Mouse (Mus musculus): ENCODE data around the gene Slc38a3. TPM values are rescaled to one million over a fixed set of nuclear protein-coding genes. Genes with fewer than 3 reads are reported as not detected.
A peak's percentile ranks its signal among the peaks of the same experiment; 100 is the strongest.

Slc38a3 gene
- polyA plus RNA-seq, 1 experiment from 2014 or later, result 24.4 TPM

DNA sequence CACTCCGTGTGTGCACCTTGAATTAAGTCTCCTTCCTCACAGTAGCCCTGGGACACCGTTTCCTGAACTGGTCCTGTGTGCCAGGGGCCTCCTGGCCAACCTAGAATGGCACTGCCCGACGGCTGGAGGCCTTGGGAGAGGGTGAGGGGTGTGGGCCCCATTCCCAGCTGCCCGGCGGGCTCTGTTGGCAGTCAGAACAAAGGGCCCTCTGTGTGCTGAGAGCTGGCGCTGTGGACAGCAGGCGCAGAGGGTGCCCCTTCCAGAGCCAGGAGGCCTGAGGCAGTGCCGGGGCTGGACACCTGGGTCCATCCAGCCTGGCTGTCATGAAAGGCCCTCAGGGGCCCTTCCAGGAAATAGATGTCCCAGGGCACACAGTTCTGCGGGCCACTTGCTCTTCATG is 9.8 kb downstream of the Slc38a3 start:
- peaks cover 23% of the 10 kb centered on the region for H3K4me1 ChIP-seq
- H3K36me3 ChIP-seq, result no peaks in the 10 kb centered on the region
- 51% methylated on average over 10 of the region's 10 CpGs for WGBS
- ATAC-seq (replicated peaks), result peak; percentile 87
- no peak overlapping the region for H3K4me3 ChIP-seq
- no peaks in the 10 kb centered on the region for H3K9me3 ChIP-seq
- no peaks in the 10 kb centered on the region for H3K27me3 ChIP-seq
- peak overlapping the region; percentile 80 for H3K27ac ChIP-seq (replicated peaks)
- H3K4me2 ChIP-seq (replicated peaks), result no peak overlapping the region
- H3K9ac ChIP-seq (replicated peaks), result no peak overlapping the region

DNA sequence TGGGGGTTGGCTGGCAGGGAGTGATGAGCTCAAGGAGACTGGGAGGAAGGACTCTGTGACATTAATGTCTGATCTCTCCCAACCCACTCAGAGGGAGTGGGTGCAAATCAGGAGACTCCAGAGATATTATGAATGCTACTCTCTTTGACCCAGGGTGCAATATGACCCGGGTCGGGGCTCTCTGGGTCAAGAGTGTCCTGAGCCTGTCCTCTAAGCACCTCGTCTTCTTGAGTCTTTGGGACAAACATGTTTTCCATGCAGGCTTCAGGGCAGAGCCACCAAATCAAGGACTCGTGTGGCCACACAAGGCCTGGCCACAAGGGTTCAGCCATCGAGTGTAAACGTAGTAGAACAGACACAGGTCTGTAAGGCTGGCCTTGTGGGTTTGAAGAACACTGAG is 11.2 kb downstream of the Slc38a3 start:
- Histone ChIP-seq H3K9ac (replicated peaks) (no peak overlapping the region), H3K36me3 (no peaks in the 10 kb centered on the region), H3K4me3 (no peak overlapping the region), H3K4me1 (peaks cover 16% of the 10 kb centered on the region), H3K27ac (replicated peaks) (no peak overlapping the region), H3K4me2 (replicated peaks) (no peak overlapping the region), H3K9me3 (no peaks in the 10 kb centered on the region), H3K27me3 (no peaks in the 10 kb centered on the region)
- no peak for ATAC-seq (replicated peaks)
- WGBS, result 88% methylated on average over 6 of the region's 6 CpGs

DNA sequence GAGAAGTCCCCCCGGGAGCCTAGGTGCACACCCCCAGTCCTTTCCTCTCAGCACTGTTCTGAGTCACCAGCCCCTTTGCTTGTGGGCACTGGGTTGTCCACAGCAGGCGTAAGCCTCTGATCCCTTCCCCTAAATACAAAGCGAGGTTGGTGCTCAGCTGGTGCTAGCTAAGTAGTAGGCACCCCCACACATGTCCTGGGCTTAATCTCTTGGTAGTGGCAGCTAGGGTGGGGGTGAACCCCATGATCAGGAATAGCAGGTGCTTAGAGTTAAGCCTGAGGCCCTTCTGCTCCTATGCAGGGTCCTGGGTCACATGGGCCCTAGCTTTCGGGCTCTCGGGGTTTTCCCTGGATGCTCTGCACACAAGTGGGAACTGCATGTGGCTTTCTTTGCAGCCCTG is 12.2 kb downstream of the Slc38a3 start:
- Histone ChIP-seq H3K4me1 (peaks cover 15% of the 10 kb centered on the region; the same call in 1 of the 2 replicates), H3K27ac (replicated peaks) (no peak overlapping the region), H3K27me3 (no peaks in the 10 kb centered on the region), H3K36me3 (no peaks in the 10 kb centered on the region), H3K9me3 (no peaks in the 10 kb centered on the region), H3K4me2 (replicated peaks) (no peak overlapping the region), H3K9ac (replicated peaks) (no peak overlapping the region), H3K4me3 (no peak overlapping the region)
- no peak for ATAC-seq (replicated peaks)
- WGBS, result 88% methylated on average over 5 of the region's 5 CpGs

DNA sequence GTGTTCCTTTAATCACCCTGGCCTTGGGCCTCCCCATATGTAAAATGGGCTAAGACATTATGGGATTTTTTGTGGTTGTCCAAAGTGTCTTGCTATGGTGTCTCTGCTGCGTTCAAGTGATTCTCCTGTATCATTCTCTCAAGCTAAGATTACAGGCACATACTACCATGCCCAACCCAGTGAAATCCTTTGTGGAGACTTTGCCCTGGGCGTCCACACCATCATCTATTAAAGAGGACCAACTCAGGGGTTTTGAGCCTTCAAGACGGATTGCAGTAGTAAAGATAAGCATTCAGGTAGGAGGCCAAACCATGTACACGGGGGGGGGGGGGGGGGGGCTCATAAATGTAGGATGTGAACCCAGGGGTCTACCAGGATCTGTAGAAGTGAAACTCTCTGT is 14.7 kb downstream of the Slc38a3 start:
- 95% methylated on average over 4 of the region's 4 CpGs for WGBS
- H3K9me3 ChIP-seq, result no peaks in the 10 kb centered on the region
- no peak for ATAC-seq (replicated peaks)
- H3K9ac ChIP-seq (replicated peaks), result no peak overlapping the region
- H3K27ac ChIP-seq (replicated peaks), result no peak overlapping the region
- no peak overlapping the region for H3K4me2 ChIP-seq (replicated peaks)
- peaks cover 24% of the 10 kb centered on the region for H3K4me1 ChIP-seq
- H3K36me3 ChIP-seq, result no peaks in the 10 kb centered on the region
- H3K27me3 ChIP-seq, result no peaks in the 10 kb centered on the region
- H3K4me3 ChIP-seq, result no peak overlapping the region

DNA sequence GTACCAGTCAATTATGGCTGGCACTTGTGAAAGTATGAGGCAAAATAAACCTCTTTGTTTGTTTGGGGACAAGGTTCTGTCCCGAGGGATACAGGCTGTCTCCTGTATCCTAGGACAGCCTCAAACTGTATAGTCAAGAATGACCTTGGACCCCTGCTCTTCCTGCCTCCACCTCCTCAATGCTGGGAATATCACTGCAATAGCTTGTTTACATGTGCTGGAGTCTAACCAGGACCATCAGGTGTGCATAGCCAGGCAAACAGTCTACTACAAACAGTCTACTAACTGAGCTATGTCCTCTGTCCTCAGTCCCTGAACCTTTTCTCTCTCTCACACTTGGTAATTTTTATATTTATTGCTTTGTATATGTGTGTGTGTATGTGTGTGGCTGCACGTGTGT is 15.9 kb downstream of the Slc38a3 start:
- Histone ChIP-seq H3K36me3 (no peaks in the 10 kb centered on the region), H3K27me3 (no peaks in the 10 kb centered on the region), H3K9me3 (no peaks in the 10 kb centered on the region), H3K9ac (replicated peaks) (no peak overlapping the region), H3K4me2 (replicated peaks) (no peak overlapping the region), H3K4me3 (no peak overlapping the region), H3K4me1 (peaks cover 20% of the 10 kb centered on the region), H3K27ac (replicated peaks) (no peak overlapping the region)
- ATAC-seq (replicated peaks), result no peak
- 71% methylated on average over 2 of the region's 2 CpGs for WGBS

DNA sequence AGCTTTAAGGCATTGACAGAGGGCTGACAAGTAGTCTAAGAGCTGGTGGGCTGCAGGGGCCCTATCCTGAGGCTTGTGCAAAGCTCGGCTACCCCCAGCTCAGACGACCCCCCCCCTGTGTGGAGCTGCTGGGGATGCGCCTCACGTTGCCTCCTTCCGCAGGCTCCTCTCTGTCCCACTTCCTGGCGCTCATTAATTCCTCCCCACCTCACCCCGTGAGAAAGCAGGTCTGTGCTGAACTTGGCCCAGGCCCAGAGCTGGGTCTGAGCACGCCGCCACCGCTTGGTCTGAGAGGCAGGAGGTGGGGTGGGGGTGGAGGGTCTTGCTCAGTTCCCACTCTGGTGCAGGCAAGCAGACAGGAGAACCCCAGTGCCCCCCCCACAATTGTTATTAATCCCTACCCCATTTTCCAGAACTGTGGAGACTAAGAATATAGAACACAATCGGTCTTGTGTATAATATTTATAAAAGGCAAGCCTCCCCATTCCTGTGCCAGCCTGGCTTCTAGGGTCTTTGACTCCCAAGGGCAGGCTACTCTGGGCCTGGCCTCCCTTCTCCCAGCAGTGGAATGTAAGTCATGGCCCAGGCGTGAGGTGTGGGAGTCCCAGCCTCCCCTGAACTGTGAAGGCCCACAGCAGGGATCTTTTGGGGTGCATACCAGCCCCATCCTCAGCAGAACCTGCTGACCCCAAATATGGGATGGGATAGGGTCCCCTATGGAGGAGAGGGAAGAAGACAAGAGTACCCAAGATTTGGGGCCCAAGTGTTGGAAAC is 18.4 kb downstream of the Slc38a3 start:
- no peak overlapping the region for H3K4me2 ChIP-seq (replicated peaks)
- H3K4me1 ChIP-seq, result peaks cover 20% of the 10 kb centered on the region
- H3K9me3 ChIP-seq, result no peaks in the 10 kb centered on the region
- no peaks in the 10 kb centered on the region for H3K27me3 ChIP-seq
- ATAC-seq (replicated peaks), result peak; percentile 80
- no peak overlapping the region for H3K4me3 ChIP-seq
- H3K36me3 ChIP-seq, result no peaks in the 10 kb centered on the region
- peak overlapping the region; percentile 51 for H3K27ac ChIP-seq (replicated peaks)
- peak overlapping the region; percentile 12; the same call in 1 of the 2 replicates for H3K9ac ChIP-seq (replicated peaks)
- WGBS, result 10% methylated on average over 12 of the region's 12 CpGs

DNA sequence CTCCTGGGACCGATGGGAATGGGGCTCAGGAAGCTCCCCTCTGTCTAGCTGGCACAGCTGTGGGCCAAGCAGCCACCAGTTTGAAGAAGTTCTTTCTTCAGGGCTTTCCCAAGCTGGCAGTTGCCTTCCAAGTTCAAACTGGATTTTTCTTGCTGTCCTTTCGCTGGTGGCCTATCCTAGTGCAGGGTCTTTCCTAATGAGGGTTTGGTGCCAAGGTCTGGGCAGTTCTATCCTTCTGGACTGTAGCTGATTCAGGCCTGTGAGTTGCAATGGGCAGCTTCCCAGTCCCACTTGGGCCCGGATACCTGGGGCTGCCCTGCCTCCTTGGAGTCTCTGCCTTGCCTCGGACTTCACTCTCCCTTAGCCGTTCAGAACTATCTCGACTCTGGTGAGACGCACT is 19.1 kb downstream of the Slc38a3 start:
- Histone ChIP-seq H3K9ac (replicated peaks) (no peak overlapping the region), H3K27me3 (no peaks in the 10 kb centered on the region), H3K4me2 (replicated peaks) (no peak overlapping the region), H3K9me3 (no peaks in the 10 kb centered on the region), H3K4me1 (peaks cover 22% of the 10 kb centered on the region), H3K36me3 (no peaks in the 10 kb centered on the region), H3K27ac (replicated peaks) (peak overlapping the region; percentile 51), H3K4me3 (no peak overlapping the region)
- WGBS, result 58% methylated on average over 7 of the region's 7 CpGs
- 0 out of 2 replicates have a peak, but pooled peaks have one; percentile 28 for ATAC-seq (replicated peaks)

DNA sequence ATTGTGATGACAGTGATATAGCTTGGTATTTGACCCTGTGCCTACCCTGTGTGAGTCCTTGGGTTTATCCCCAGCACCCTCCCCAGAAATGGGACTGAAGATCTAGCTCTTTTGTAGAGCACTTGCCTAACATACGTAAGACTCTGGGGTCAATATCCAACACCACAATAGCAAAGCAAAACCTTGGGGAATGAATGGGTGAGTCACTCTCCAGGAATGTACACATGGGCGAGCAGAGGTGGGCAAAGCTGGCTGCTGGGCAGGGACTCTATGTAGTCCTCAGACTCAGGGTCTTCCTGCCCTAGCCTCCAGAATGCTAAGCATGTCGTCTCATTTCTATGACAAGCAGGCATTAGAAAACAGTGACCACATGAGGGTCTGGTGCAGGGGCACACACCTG is 20.6 kb downstream of the Slc38a3 start:
- no peak for ATAC-seq (replicated peaks)
- Histone ChIP-seq H3K27me3 (no peaks in the 10 kb centered on the region), H3K9ac (replicated peaks) (no peak overlapping the region), H3K27ac (replicated peaks) (no peak overlapping the region), H3K4me3 (no peak overlapping the region), H3K36me3 (no peaks in the 10 kb centered on the region), H3K9me3 (no peaks in the 10 kb centered on the region), H3K4me1 (peaks cover 34% of the 10 kb centered on the region), H3K4me2 (replicated peaks) (no peak overlapping the region)
- 67% methylated on average over 3 of the region's 3 CpGs for WGBS

DNA sequence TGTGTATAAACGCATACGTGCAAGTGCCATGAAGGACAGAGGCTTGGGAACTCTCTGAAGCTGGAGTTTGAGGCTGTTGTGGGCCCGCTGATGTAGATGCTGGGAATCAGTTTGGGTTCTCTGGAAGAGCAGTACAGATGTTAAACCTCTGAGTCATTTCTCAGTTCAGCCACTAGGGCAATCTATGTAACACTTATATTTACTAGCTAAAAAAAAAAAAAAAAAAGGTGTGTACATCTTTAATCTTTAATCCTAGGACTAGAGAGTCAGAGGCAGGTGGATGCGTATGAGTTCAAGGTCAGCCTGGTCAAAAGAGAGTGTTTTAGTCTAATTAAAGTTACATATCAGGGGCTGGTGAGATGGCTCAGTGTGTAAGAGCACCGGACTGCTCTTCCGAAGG is 22.4 kb downstream of the Slc38a3 start:
- Histone ChIP-seq H3K36me3 (no peaks in the 10 kb centered on the region), H3K9me3 (no peaks in the 10 kb centered on the region), H3K4me3 (no peak overlapping the region), H3K27me3 (no peaks in the 10 kb centered on the region), H3K9ac (replicated peaks) (no peak overlapping the region), H3K27ac (replicated peaks) (no peak overlapping the region), H3K4me1 (peaks cover 34% of the 10 kb centered on the region), H3K4me2 (replicated peaks) (no peak overlapping the region)
- ATAC-seq (replicated peaks), result no peak
- 86% methylated on average over 6 of the region's 6 CpGs for WGBS

DNA sequence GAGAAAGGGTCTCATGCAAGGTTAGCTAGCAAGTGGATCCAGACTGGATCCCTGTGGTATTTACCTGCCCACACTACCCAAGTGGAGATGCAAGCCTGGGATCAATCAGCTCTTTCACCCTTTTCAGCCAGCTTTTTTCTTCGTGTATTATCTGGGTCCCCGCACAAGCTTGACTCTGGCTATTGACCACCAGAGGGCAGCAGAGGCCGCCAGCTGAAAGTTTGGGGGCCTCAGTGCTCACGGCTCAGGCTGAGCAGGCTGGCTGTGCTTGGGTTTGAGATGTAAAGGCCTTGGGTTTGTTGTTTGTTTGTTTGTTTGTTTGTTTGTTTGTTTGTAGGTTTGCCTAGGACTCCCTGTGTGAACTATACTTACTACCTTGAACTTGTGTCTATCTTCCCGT is 23.8 kb downstream of the Slc38a3 start:
- Histone ChIP-seq H3K4me1 (peaks cover 21% of the 10 kb centered on the region), H3K4me3 (no peak overlapping the region), H3K36me3 (no peaks in the 10 kb centered on the region), H3K9ac (replicated peaks) (no peak overlapping the region), H3K27me3 (no peaks in the 10 kb centered on the region), H3K27ac (replicated peaks) (no peak overlapping the region), H3K9me3 (no peaks in the 10 kb centered on the region), H3K4me2 (replicated peaks) (no peak overlapping the region)
- WGBS, result 9% methylated on average over 5 of the region's 5 CpGs
- ATAC-seq (replicated peaks), result peak; percentile 71

DNA sequence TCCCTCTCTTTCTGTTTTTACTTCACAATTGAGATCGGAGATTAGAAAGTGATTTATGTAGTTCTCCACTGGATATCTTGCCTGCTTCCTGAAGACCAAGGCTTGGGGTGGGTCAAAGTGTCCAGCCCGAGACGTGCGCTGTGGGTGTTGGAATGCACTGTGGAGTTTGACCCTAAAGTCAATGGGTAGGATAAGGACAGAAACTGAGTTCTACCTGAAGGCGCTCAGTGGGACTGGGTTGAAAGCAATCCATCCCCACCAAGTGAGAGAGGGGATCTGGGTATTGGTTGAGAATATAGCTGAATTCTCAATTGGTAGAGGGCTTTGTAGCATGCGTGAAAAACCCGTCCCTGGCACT is 24.2 kb downstream of the Slc38a3 start:
- H3K4me2 ChIP-seq (replicated peaks), result peak overlapping the region; percentile 55
- no peaks in the 10 kb centered on the region for H3K9me3 ChIP-seq
- H3K9ac ChIP-seq (replicated peaks), result peak overlapping the region; percentile 59; the same call in 1 of the 2 replicates
- WGBS, result 61% methylated on average over 7 of the region's 7 CpGs
- H3K27ac ChIP-seq (replicated peaks), result no peak overlapping the region
- no peaks in the 10 kb centered on the region for H3K36me3 ChIP-seq
- peaks cover 16% of the 10 kb centered on the region for H3K4me1 ChIP-seq
- no peaks in the 10 kb centered on the region for H3K27me3 ChIP-seq
- ATAC-seq (replicated peaks), result no peak
- H3K4me3 ChIP-seq, result no peak overlapping the region

DNA sequence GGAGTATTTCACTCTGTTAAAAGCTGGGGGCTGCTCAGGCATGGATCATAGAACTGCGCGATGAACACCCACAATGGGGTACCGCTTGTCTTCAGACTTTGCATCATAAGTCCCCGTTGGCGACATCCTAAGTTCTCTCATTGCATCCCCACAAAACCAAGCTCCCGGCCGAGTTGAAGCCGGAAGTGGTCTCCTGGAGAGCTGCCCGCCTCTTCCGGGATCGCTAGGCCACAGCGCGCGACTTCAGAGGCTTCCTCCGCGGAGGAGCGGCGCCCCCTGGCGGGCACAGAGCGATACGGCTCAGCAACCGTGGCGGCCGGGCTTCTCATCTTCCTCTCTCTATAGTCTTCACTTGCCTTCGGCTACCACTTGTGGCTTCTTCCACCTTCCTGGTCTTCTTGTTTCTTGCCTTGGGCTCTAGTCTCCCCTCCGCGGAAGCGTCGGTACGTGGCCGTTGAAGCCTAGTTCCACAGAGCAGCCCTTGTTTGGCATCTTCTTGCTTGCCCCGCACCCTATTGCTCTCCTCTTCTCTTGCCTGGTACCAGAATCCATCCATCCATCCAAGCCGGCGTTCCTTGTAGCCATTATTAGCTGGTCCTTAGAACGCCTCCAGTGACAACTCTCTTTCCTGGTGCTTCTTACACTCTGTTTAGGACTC is 24.7 kb downstream of the Slc38a3 start:
- Histone ChIP-seq H3K4me1 (peaks cover 14% of the 10 kb centered on the region), H3K4me3 (peak overlapping the region; percentile 41), H3K4me2 (replicated peaks) (peak overlapping the region; percentile 55), H3K36me3 (no peaks in the 10 kb centered on the region), H3K27me3 (no peaks in the 10 kb centered on the region), H3K27ac (replicated peaks) (peak overlapping the region; percentile 54), H3K9me3 (no peaks in the 10 kb centered on the region), H3K9ac (replicated peaks) (peak overlapping the region; percentile 59)
- WGBS, result 4% methylated on average over 35 of the region's 35 CpGs
- peak; percentile 71 for ATAC-seq (replicated peaks)
